Mouse (Mus musculus): ENCODE data around the gene Mycl.

DNA sequence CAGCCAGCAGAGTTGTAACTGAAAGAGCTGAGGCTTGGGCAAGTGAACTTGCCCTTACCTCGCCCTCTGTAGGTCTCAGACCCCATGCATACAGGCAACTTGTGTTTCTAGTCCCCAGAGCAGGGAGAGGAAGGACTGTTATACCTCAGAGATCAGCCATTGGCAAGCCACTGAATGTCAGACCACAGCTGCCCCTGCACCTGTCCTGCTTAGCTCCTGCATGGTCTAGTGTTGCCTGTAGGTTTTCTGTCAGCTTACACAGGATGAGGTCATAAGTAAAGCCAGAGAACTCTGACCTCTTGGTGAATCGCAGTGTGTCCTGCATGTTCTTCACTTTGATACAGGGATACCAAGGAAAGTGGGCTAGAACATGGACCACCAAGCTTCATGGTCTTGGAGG is 39.4 kb downstream of the Mycl start:
- TF ChIP-seq CTCF (IDR thresholded peaks at IDR 0.05; ENCODE audit: low read depth) (no peak), EP300 (IDR thresholded peaks at IDR 0.05; ENCODE audit: low read depth) (no peak)

Measured in liver, embryonic 14.5 days (tissue).